Mouse (Mus musculus) limb, embryonic 14.5 days (tissue): ENCODE measurements around the gene Agap3. TPM values are rescaled to one million over a fixed set of nuclear protein-coding genes. Genes with fewer than 3 reads are reported as not detected.

Experiments used
- ATAC-seq: fragments of 200-750 bp; cut with Nextera tagmentation; 2 replicates; pipeline ENCODE4 v1.8.0; 2017; ENCODE audit warnings: low read depth, moderate number of reproducible peaks, moderate TSS enrichment; ENCODE audit not compliant: low FRiP score
- DNase-seq: peaks from one replicate; pipeline ENCODE4 v3.0.0-alpha.2; 2015; ENCODE audit warnings: low spot score
- H3K27ac ChIP-seq: fragments of 300-500 bp; sonication (generic); replicated peaks from 2 replicates; pipeline ENCODE4 v1.5.1; 2014; ENCODE audit warnings: low read depth, mild to moderate bottlenecking, low read length, moderate library complexity, mixed read lengths
- H3K27me3 ChIP-seq: fragments of 300-500 bp; sonication (generic); 2 replicates; pipeline ENCODE4 v1.6.1; 2014; ENCODE audit warnings: low read length, mixed read lengths; ENCODE audit not compliant: control insufficient read depth, insufficient read depth
- H3K36me3 ChIP-seq: fragments of 300-500 bp; sonication (generic); 2 replicates; pipeline ENCODE4 v1.6.1; 2014; ENCODE audit warnings: mild to moderate bottlenecking, low read length, moderate library complexity, mixed read lengths; ENCODE audit not compliant: control insufficient read depth, insufficient read depth
- H3K4me1 ChIP-seq: fragments of 300-500 bp; sonication (generic); 2 replicates; pipeline ENCODE4 v1.6.1; 2014; ENCODE audit warnings: antibody characterized with exemption, low read length, mixed read lengths; ENCODE audit not compliant: control insufficient read depth, insufficient read depth
- H3K4me2 ChIP-seq: fragments of 300-500 bp; sonication (generic); replicated peaks from 2 replicates; pipeline ENCODE4 v1.6.1; 2014; ENCODE audit warnings: low read depth, mild to moderate bottlenecking, low read length, moderate library complexity; ENCODE audit not compliant: severe bottlenecking
- H3K4me3 ChIP-seq: fragments of 300-500 bp; sonication (generic); replicated peaks from 2 replicates; pipeline ENCODE4 v1.5.1; 2014; ENCODE audit warnings: low read length
- H3K9ac ChIP-seq: fragments of 300-500 bp; sonication (generic); 2 replicates; pipeline ENCODE4 v1.6.1; 2014; ENCODE audit warnings: mild to moderate bottlenecking, low read depth, low read length, moderate library complexity; ENCODE audit not compliant: severe bottlenecking
- H3K9me3 ChIP-seq: fragments of 300-500 bp; sonication (generic); 2 replicates; pipeline ENCODE4 v1.6.1; 2016; ENCODE audit warnings: low read length; ENCODE audit not compliant: control insufficient read depth
- POLR2A ChIP-seq: fragments of 200-500 bp; IDR thresholded peaks from 2 replicates; pipeline ENCODE4 v1.8.0; 2012; ENCODE audit warnings: inconsistent platforms, mild to moderate bottlenecking, moderate library complexity, borderline replicate concordance; ENCODE audit not compliant: insufficient read depth, insufficient read length; ENCODE audit errors: extremely low read depth
- WGBS: fragments of 180-500 bp; shearing (Covaris S2); extraction: QIAGEN DNeasy Blood & Tissue Kit; methylation state at CpG from one replicate; pipeline ENCODE4 v1.1.7; 2014; 5-methylcytosine and 5-hydroxymethylcytosine counted together
- polyA plus RNA-seq, 2 experiments: library from polyadenylated mRNA; depleted of rRNA in 1 of 2; stranded (reverse) in 1 of 2; unstranded in 1 of 2; fragments of >200 nt; fragmentation: Nextera tagmentation in 1 of 2; extraction: Ambion mirVana in 1 of 2; gene quantifications; 2 replicates each; pipeline versions ENCODE4 v1.2.1 to v1.2.3; 2012 to 2014

Agap3 gene
- polyA plus RNA-seq, 2 experiments: 57.9 to 103 TPM

DNA sequence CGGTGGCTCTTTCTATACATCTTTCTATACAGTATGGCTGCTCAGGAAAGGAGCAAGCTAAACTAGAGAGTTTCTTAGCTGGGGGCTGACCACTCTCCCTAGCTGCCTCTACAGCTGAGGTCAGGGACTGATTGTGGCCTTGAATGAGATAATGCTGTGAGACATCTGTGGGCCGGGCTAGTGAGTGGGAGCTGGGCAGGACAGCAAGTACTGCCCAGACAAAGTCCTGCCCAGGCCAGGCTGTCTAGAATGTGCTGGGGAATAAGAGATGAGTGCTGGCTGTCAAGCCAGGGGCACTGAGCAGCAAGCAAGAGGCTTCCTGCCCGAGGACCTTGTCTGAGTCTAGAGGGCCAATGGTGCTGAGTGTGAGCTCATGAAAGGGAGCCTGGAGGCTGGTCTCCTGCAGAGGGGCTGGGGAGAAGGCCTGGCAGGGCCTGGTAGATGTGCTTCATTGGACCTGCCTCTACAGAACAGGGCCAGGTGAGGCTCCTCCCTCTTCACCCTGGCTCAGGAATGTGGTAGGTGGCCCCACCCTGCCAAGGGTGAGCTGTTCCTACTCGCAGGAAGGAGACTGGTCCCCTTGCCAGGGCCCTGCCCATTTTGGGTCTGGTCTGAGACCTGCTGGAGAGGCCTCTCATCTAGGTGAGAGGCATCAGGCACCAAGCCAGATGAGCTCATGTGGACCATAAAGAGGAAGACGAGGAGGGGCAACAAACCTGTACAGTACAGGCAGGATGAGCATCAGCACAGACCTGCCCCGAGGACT lies 23.7 kb downstream of the Agap3 start:
- Histone ChIP-seq H3K9me3 (no peaks in the 10 kb centered on the region), H3K27ac (no peak overlapping the region), H3K27me3 (0 out of 2 replicates have a peak, but pooled peaks cover 8% of the 10 kb centered on the region), H3K9ac (peak overlapping the region; percentile 56; the same call in 1 of the 2 replicates), H3K36me3 (peaks cover 48% of the 10 kb centered on the region), H3K4me2 (peak overlapping the region; percentile 76; the same call in 1 of the 2 replicates), H3K4me1 (peaks cover 29% of the 10 kb centered on the region), H3K4me3 (peak overlapping the region; percentile 44)
- no peak for TF ChIP-seq POLR2A
- ATAC-seq (no peak), DNase-seq (no peak)
- WGBS: 57% methylated on average over 6 of the region's 6 CpGs

- H3K27ac ChIP-seq: no peak overlapping the region
- H3K27me3 ChIP-seq: 0 out of 2 replicates have a peak, but pooled peaks cover 8% of the 10 kb centered on the region
- H3K4me1 ChIP-seq: peaks cover 26% of the 10 kb centered on the region
- TF ChIP-seq POLR2A: no peak
- H3K9ac ChIP-seq: no peak overlapping the region
- no peak overlapping the region for H3K4me2 ChIP-seq
- no peaks in the 10 kb centered on the region for H3K9me3 ChIP-seq
- no peak overlapping the region for H3K4me3 ChIP-seq
- no peak for DNase-seq
- ATAC-seq: no peak
- WGBS: 85% methylated on average over 9 of the region's 9 CpGs
- peaks cover 66% of the 10 kb centered on the region for H3K36me3 ChIP-seq
These were observed 25.9 kb downstream of the Agap3 start for GRCm38 (mm10) chr5:24477909-24478308.

DNA sequence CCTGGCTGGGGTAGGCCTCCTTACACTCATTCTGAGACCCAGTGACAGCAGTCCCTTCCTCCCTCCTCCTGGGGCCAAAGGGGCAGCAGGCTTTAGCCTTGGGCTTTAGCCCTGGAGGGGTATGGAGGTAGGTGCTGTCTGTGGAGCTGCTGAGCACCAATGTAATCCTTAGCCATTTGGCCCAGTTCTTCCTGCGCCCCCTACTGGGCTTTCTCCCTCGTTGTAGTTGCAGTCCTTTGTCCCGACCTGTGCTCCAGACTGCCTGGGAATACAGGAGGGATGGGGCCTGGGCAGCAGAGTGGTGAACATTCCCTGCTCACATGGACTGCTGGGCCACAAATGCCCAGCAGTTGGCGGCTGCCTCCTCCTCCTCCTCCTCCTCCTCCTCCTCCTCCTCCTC lies 29.7 kb downstream of the Agap3 start:
- Histone ChIP-seq H3K9ac (no peak overlapping the region), H3K27me3 (no peaks in the 10 kb centered on the region), H3K27ac (no peak overlapping the region), H3K4me1 (peaks cover 4% of the 10 kb centered on the region; the same call in 1 of the 2 replicates), H3K4me2 (no peak overlapping the region), H3K36me3 (peaks cover 79% of the 10 kb centered on the region), H3K4me3 (no peak overlapping the region), H3K9me3 (no peaks in the 10 kb centered on the region)
- ATAC-seq: peak; percentile 54
- TF ChIP-seq POLR2A: no peak
- peak; percentile 80 for DNase-seq
- WGBS: 22% methylated on average over 3 of the region's 4 CpGs

- ATAC-seq: no peak
- Histone ChIP-seq H3K4me2 (no peak overlapping the region), H3K4me1 (peaks cover 4% of the 10 kb centered on the region; the same call in 1 of the 2 replicates), H3K4me3 (no peak overlapping the region), H3K9ac (no peak overlapping the region), H3K27ac (no peak overlapping the region), H3K36me3 (peaks cover 79% of the 10 kb centered on the region), H3K9me3 (no peaks in the 10 kb centered on the region), H3K27me3 (no peaks in the 10 kb centered on the region)
- 57% methylated on average over 25 of the region's 41 CpGs for WGBS
- no peak for DNase-seq
- no peak for TF ChIP-seq POLR2A
These were observed 30.5 kb downstream of the Agap3 start for GRCm38 (mm10) chr5:24482247-24483079.

DNA sequence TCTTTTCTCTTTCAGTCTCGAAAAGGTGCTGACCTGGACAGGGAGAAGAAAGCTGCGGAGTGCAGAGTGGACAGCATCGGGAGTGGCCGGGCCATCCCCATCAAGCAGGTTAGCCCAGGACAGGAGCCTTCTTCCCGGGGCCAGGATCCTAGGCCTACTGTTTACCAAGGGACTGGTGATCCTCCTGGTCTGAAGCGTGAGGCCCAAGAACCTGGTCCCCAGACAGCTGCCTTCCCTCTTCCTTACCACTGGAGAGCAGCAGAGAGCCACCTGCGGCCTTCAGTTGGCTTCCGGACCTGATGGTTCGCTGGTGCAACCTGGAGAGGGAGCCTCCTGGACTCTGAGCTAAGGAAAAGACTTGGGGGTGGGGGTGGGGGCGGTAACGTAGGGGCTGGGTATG lies 31.3 kb downstream of the Agap3 start:
- peaks cover 4% of the 10 kb centered on the region; the same call in 1 of the 2 replicates for H3K4me1 ChIP-seq
- H3K36me3 ChIP-seq: peaks cover 79% of the 10 kb centered on the region
- H3K4me2 ChIP-seq: no peak overlapping the region
- TF ChIP-seq POLR2A: no peak
- H3K27ac ChIP-seq: no peak overlapping the region
- DNase-seq (peak; percentile 68), ATAC-seq (peak; percentile 44; the same call in 1 of the 2 replicates)
- no peak overlapping the region for H3K4me3 ChIP-seq
- no peak overlapping the region for H3K9ac ChIP-seq
- no peaks in the 10 kb centered on the region for H3K27me3 ChIP-seq
- no peaks in the 10 kb centered on the region for H3K9me3 ChIP-seq
- 25% methylated on average over 11 of the region's 11 CpGs for WGBS
